Mouse (Mus musculus) kidney, adult 11 months (tissue): ENCODE results near the gene Umps.

ENCODE experiments used
- DNase-seq: peaks from one replicate; pipeline ENCODE4 v3.0.0; 2022

Umps gene

DNA sequence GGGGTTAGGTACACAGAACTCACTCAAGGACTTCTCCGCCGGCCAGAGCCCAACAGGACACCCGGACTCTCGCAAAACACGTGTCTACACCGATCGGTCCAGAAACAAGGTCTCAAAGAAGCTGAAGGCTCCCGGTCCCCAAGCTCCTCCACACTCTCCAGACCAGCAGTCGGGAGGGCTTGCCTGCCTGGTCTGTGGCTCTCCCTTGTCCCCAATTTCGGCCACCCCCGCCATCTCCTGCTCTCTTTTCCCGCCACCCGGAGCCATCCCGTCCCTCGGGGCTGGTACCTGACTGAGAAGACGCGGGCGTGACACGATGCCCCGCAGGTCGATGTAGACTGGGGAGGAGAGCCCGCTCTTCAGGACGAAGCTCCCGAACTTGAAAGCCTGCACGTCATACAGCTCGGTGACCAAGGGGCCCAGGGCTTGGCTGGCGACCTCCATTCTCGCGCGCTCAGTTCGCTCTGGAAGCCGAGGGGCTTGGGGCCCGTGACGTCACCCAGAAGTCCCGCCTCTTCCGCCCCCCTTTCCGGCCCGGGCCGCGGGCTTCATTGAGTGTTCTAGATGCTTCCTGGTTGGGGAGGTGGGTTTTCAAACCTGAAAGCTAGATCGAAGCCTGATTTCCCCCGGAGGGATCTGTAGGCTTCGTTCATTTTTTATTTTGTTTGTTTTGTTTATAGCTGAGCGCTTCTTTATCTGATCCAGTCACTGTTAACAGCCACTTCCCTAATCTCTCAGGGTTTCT is at the start of gene Umps:
TSS of gene Umps (minus strand) at position 501 of the 745 bp plus-strand sequence.
- peak; percentile 73 for DNase-seq

DNA sequence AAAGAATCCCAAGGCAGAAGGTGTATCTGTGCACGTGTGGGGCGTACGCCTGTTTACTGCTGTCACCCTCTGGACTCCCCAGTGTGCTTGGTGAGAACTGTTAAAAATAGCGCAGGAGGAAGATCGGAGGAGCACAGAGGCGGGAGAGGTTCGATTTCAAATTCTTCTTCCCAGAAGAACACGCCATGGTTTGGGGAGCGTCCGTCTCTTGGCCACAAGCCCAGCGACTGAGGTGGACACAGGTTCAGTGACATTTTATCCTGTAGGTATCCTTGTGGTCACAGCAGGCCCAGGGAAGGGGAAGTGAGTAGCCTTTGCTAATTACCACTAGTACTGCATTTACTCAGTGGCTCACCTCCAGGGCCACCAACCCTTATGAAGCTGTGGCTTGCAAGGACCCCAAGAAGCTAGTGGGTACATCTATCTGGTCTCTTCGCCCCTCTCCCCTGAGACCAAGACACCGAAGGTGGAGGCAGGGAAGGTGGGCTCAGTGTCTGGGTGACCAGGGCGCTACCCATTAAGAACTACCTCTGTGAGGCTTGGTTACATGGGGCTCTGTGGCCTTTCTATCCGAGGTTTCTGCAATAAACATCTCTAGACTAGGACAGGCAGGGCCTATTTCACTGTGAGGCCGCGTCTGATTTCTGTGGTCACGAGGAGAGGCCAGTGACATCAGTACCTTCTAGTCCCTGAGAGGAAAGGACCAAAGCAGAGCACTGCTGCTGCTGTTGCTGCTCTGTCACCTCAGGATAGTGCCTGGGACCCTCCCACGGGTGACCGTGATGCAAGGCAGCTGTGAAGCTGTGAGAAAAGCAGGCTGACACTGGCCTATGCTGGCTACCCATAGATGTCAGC is 45.4 kb upstream of the Umps start:
- no peak for DNase-seq

DNA sequence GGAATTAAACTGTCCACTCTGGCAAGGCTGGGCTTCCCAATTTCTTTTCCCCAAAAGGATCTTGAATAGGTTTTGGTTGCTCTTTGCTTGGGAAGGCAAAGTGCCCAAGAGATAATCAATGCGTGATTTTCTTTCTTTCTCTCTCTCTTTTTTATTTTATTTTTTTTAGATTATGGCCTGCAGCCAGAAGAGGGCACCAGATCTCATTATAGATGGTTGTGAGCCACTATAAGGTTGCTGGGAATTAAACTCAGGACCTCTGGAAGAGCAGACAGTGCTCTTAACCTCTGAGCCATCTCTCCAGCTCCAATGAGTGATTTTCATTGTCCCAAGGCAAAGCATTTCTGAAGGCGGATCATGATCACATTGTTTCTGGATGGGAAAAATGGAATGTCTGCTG is 42.7 kb upstream of the Umps start:
- DNase-seq: no peak

DNA sequence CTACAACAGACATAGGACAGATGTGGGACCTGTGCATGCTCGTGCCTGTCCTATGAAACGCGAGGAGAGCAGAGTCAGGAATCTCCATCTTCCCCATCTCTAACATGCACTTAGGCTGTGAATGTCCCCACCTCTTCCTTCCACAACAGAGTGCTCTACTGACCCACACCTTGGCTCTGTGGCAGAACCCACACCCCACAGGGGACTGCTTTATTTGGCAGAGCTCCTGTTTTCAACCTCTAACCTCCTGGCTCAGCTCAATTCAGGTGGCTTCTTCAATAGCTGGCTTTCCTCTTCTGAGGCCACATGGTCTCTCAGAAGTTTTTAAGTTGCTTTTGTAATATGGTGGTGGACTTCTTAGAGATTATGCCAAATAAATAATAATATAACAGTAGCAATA is 39.1 kb upstream of the Umps start:
- no peak for DNase-seq

DNA sequence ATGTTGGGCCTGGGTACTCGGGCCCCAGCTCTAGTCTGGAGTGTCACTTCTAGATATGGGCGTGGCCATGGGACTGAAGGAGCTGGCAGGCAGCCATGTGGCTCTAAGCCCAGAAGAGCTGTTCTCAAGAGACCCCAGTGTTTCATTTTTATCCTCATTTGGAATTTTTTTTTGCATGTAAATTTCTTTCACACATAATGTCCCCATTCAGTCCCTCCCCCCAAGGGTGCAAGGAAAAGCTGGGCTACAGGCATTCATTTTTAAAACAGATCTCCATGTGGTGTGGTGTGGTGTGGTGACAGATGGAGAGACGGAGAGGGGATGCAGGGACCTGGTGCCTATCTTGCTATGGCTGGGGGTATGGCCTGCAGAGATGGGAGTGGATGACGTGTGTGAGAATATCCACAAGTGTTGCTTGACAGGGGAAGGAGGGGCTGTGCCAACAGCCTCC is 37.3 kb upstream of the Umps start:
- DNase-seq: no peak

DNA sequence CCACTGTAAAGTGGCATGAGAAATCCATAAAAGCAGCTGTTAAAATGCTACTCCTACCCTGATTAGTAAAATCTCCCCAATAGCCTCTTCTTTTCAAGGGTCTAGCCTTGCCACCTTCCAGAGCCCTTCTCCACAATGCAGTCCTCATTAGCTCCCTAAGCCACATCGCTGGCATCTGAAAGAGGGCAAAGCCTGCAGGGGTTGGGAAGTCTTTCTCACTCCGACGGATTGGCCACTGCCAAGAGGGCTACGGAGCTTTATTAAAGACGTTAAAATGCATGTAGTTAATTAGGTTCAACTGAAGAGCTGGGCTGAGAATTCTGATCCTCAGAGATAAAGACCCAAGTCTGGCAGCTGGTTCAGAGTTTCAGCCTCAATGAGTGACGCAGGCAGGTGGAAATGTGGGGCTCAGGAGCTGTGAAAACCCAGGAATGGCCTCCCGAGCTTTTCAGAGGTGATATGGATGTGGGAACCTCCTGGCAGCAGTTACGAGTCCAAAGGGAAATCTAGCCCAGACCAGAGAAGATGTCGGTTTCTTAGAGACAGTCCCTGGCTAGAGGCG is 36.8 kb upstream of the Umps start:
- DNase-seq: no peak

DNA sequence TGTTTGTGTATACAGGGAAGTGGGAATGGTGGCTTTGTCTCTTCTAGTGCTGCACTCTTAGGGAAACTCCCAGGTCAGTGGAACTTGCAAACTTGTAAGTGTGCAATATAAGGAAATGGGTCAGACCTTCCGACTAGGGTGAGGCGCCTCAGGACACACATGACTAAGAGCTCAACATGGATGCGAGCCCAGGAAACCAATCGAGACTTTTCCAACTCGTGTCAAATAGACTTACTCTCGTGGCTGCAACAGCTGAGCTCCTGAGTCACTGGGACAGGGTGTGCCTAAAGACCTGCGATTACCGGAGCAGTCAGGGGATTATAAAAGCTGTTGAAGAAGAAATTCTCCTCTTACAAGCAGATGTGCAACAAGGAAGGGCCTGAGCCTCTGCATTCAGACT is 33.9 kb upstream of the Umps start:
- DNase-seq: no peak

DNA sequence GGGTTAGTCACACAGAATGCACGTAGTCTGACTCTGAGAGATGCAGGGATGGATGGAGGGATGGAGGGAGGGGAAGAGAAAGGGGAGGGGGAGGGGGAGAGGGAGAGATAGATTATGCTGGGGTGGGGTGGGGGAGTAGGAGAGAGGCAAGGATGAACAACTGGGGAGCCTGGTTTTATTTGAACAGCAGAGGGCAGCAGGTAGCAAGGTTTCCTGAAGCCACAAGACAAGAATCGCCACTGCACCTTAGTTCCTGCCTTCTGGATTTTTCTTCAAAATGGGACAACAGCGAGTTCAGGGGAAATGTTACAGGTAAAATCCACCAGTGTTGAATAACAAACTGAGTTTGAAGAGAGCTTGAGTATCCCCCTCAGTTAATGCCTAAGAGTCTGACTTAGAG is 32.5 kb upstream of the Umps start:
- DNase-seq: peak; percentile 38

DNA sequence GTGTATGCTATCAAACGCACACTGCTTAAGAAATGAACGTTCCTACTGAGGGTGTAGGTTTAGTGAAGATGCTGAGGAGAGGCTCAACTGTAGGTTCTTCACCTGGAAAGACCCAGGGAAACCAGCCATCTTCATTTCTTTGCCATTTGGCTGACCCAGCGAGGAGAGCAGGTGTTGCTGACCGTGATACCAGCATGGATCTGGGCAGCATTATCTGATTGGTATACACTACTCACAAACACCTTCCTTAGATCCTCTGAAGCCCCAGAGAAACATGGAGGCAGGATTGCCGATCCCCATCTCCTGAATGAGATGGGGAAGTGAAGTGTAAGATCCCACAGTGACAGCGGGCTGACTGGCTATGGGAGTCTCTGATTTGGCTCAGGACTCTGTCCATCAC is 31.2 kb upstream of the Umps start:
- no peak for DNase-seq

DNA sequence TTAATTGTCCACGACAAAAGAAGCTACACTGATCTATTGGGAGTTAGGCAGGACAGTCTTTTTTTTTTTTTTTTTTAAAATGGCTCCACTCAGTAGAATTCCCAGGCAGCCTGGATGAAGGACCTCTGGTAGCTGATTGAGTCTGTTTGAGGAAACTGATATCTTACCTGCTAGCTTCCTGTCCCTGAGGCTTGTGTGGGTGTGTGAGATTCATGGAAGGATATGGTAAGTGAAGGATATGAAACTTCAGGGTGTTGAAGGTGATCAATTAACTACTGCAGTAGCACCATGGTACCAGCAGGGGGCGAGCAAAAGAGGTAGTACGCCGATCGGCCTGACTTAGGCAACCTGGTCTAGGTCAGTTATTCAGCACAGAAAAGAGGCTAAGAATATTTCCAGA is 29.2 kb upstream of the Umps start:
- no peak for DNase-seq

DNA sequence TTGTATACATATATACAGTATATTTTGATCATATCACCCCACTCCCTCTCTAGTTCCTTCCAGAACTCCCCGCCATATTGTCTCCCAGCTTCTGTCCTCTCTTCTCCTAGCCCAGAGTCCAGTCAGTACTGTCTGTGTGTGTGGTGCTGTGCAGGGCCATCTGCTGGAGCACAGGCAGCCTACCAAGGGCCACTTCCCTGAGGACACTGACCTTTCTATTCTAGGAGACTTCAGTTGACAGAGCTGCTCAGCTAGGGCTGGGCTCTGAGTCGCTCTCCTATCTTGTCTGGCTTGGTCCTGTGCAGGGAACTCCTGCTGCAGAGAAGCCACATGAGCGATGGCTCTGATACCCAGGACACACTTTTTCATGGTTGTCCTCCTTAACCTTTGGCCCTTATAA is 28.7 kb upstream of the Umps start:
- no peak for DNase-seq

DNA sequence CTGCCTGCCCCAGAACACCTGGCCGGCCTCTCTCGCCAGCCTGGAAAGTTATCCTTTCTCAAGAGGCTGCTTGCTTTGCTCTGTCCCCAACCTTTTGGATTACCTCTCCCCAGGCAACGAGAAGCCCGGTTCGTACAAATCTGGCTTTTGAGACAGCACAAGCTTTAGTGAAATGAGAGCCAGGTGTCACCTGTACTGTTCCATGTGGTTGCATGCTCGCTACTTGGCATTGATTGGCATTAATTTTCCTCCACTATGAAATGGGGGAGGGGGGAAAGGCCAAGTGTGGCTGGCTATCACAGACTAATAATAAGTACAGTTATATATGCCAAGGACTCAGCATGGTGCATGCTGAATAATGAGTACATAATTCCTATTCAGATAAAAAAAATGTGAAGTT is 27.5 kb upstream of the Umps start:
- DNase-seq: no peak

DNA sequence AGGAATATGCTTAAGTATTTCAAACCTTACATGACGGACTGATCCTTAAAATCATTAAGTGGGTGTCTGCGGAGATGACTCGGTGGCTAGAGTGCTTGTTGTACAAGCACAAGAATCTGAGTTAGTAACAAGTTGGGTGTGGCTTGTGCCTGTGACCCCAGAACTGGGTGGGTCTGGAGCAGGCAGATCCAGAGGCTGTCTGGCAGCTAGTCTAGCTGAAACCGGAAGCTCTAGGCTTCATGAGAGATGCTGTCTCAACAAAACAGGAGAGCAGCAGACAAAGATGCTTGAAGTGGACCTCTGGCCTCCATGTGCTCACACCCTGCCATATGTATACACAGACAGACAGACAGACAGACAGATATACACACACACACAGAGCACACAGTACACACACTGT is 23.9 kb upstream of the Umps start:
- no peak for DNase-seq

DNA sequence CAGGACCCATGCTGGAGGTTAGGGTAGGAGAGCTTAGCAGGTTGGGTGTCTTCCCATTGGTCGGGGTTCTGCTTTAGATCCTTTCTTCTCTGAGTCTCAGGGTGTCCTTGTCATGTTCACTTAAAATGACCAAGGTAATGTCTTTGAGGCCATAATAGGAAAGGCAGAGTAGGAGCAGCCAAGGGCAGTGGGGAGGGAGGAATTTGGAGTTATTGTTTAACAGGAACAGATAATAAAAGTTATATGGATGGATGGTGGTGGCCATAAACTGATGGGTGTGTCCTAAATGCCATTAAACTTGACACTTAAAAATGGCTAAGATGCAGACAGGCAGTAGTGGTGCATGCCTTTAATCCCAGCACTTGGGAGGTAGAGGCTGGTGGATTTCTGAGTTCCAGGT is 22.3 kb upstream of the Umps start:
- peak; percentile 24 for DNase-seq

DNA sequence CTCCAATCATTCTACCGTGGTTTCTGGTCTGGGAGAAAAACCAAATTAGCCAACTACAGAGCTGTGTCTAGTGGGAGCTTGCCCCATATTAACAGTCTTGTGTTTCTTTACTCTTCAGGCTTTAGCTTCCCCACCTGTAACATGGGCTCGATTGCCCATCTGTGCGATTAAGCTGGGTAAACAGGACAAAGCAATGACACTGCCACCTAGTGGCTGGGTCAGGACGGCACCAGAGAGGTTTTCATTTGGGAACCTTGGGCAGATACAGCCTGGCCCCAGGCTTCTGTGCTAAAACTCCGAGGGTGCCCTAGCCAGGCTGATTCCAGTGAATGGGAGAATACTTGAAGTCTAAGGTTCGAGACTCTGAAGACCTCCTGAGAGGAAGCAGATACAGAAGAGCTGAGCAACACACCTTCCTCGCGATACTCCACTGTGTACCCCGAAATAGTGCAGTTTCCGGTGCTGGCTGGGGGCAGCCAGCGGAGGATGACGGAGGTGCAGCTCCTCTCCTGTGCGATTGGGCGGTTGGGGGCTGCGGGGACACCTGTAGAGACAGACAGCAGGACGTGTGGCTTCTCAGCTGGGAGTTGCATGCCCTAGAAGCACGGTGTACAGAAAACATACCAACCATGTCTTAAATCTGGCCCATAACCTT is 21.6 kb upstream of the Umps start:
- peak; percentile 37 for DNase-seq

DNA sequence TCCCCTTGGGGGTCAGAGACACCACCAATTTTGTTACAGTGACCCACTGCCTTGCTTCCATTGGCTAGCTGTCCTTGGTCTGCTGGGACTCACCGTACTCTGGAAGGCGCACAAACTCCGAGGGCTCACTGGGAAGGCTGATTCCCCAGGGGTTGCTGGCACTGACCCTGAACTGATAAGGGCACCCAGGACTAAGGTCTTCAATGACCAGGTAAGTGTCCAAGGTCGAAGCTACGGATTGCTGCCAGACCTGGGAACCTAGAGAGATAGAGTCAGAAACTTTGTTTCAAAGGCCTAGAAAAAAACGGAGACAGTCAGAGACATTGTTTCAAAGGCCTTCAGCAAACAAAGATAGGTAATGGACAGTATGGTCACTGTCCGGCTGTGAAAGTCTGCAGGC is 20.2 kb upstream of the Umps start:
- no peak for DNase-seq

DNA sequence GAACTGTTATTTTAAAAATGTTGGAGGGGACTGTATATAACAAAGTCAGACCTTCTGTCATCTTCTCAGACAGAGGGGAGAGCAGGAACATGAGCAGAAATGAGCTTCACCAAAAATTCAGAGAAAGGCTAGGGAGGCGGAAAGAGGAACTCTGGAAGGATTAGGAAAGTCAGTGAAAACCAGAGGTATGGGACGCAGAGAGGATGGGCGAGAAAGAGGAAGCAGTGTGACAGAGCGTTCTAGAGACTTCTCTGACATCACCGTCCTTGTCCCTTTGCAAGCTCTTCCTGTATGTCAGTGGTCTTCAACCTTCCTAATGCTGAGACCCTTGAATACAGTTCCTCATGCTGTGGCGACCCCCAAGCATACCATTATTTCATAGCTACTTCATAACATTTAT is 18.5 kb upstream of the Umps start:
- no peak for DNase-seq

DNA sequence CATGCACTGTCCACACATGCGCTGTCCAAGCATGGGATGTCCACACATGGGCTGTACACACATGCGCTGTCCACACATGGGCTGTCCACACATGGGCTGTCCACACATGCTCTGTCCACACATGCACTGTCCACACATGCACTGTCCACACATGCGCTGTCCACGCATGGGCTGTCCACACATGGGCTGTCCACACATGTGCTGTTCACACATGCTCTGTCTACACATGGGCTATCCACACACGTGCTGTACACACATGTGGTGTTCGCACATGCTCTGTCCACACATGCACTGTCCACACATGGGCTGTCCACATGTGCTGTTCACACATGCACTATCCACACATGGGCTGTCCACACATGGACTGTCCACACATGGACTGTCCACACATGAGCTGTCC is 16.9 kb upstream of the Umps start:
- no peak for DNase-seq

DNA sequence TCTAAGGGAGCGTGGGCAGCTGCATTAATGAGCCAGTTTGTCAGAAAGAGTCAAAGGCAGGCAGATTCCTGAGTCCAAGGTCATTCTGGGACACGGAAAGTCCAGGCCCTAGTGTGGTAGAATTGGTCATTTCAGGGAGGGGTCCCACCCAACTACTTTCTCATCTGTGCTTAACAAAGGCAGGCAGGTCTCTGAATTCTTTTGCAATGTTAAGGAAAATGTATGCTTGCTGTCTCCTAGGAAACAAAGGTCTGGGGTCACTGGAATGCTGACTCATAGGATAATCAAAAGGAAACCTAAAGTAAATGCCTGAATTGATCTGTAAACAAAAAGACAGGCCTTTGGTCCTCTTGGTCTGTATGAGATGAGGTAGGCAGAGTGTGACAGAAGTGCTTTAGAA is 13.0 kb upstream of the Umps start:
- DNase-seq: no peak

DNA sequence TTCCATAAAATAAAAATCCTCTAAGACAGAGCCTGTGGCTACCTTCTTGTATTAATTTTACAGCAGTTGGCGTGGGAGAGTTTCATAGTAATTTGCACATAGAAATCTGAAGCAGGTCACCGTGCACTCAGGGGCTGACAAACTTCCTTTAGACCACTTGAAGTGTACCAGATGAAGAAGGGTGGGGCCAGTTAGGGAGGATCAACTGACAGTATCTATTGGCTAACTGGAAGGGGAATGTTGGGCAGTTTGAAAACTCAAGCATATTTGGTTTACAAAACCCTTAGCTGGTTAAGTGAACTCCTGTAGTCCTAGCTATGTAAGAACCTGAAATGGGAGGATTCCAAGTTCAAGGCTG is 424 bp upstream of the Umps start:
- DNase-seq: no peak

DNA sequence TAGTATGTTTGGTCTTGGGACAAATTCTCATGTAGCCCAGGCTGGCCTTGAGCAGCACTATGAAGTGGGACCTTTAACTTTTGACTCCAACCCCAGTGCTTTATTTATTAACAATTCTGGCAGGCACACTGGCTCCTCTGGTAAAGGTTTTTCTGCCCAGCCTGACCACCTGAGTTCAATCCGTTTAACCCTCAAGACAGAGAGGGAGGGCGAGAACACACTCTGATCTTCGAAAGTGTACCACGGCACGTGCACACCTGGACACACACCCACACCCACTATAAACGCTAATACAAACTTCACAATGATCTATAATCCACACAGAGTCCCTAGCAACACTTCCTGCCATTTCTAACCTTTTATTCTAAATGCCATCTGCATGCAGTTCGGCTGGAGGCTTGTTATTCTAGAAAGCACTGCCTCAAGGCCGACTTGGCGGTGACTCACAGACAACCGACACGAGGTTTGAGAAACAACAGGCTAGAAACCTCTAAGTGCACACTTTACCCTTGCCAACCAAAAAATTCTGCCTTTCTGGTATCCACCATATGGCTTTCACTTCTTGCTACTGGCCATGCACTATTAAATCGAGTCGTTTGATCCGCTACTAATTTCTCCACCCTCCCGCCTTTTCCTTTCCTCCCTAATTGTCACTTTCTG is 830 bp downstream of the Umps start:
- peak; percentile 37 for DNase-seq

DNA sequence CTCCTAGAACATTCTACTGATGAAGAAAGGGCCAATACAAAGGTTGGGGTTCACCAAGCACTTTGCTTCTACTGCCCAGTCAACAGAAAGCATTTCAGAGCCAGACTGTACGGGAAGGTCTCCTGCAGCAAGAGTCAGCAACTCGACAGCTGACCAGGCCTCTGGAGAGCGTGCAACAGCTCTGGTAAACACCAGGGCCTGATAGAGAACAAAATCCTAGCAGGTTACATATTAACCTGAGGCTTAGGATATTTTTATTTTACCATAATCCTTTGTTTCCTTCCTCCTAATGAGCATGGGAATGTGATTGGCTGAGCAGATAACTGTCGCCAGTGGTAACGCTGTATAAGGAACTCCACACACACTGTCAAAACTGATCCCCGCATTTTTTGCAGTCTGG is 3.3 kb downstream of the Umps start:
- peak; percentile 73 for DNase-seq

DNA sequence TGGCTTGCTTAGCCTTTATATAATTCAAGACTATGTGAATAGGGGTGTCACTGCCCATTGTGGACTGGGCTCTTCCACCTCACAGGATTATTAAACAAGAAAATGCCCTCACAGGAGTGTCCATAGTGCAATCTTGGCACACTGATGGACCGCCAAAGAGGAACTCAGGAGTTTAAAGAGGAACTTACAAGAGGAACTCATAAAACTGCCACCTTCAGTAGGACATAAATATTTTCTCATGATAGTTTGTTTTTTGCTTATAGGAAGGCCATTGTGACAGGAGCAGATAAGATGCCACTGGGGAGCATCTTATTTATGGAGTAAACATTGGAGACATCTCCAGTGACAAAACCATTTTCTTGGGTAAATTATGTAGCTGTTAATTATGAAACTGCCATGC is 12.0 kb downstream of the Umps start:
- no peak for DNase-seq
